Mouse (Mus musculus): ENCODE data around the gene Nfe2l3.

Nfe2l3 gene

DNA sequence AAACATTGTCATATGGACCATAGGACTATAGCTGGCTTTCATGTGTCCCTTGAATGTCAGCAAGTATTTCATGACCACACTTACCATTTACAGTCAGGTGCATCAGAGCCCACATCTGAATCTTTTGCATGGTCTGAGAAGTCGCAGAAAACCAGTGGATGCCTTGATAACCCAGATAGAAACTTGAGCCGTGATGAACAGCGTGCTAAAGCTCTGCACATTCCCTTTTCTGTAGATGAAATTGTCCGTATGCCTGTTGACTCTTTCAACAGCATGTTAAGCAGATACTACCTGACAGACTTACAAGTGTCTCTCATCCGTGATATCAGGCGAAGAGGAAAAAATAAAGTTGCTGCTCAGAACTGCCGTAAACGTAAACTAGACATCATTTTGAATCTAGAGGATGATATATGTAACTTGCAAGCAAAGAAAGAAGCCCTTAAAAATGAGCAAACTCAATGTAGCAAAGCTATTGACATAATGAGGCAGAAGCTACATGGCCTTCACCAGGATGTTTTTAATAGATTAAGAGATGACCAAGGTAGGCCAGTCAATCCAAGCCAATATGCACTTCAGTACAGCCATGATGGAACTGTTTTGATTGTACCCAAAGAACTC, 25.4 kb downstream of the Nfe2l3 start:
- no peak for TF ChIP-seq CTCF (conservative IDR thresholded peaks at IDR 0.05; ENCODE audit: low read length)
- TF ChIP-seq POU5F1 (IDR thresholded peaks at IDR 0.05; ENCODE audit: borderline replicate concordance, low read length): no peak
- TF ChIP-seq NANOG (IDR thresholded peaks at IDR 0.05; ENCODE audit: borderline replicate concordance, low read length): no peak
- no peaks in the 10 kb centered on the region for H3K9me3 ChIP-seq (ENCODE audit: low read length)
- peaks cover 48% of the 10 kb centered on the region for H3K36me3 ChIP-seq (ENCODE audit: insufficient read depth, low read length)
- peaks cover 18% of the 10 kb centered on the region for H3K4me1 ChIP-seq (replicated peaks; ENCODE audit: low read depth, low read length)
- no peak overlapping the region for H3K4me3 ChIP-seq (replicated peaks; ENCODE audit: low read length)
- H3K27me3 ChIP-seq (ENCODE audit: insufficient read depth, low read length): no peaks in the 10 kb centered on the region

DNA sequence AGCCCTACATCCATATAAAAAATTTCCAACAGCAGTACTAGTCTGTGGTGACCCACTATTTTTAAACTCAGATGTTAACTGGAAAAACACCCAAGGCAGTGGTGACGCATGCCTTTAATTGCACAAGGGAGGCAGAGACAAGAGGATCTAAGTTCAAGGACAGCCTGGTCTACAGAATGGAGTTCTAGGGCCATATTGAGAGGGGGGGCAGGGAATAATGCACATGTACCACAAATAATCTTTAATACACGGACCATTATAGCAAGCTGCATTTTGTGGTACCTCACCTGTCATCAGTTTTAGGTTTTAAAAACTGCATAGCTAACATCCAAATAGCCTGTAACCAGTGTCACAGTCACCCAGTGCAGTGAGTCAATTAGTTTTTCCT, 26.4 kb downstream of the Nfe2l3 start:
- Histone ChIP-seq H3K27me3 (ENCODE audit: insufficient read depth, low read length) (no peaks in the 10 kb centered on the region), H3K36me3 (ENCODE audit: insufficient read depth, low read length) (peaks cover 59% of the 10 kb centered on the region), H3K9me3 (ENCODE audit: low read length) (no peaks in the 10 kb centered on the region), H3K4me1 (replicated peaks; ENCODE audit: low read depth, low read length) (peaks cover 22% of the 10 kb centered on the region), H3K4me3 (replicated peaks; ENCODE audit: low read length) (no peak overlapping the region)
- no peak for TF ChIP-seq POU5F1 (IDR thresholded peaks at IDR 0.05; ENCODE audit: borderline replicate concordance, low read length)
- no peak for TF ChIP-seq NANOG (IDR thresholded peaks at IDR 0.05; ENCODE audit: borderline replicate concordance, low read length)
- TF ChIP-seq CTCF (conservative IDR thresholded peaks at IDR 0.05; ENCODE audit: low read length): no peak

- Histone ChIP-seq H3K27me3 (ENCODE audit: insufficient read depth, low read length) (no peaks in the 10 kb centered on the region), H3K36me3 (ENCODE audit: insufficient read depth, low read length) (peaks cover 64% of the 10 kb centered on the region), H3K9me3 (ENCODE audit: low read length) (no peaks in the 10 kb centered on the region), H3K4me3 (replicated peaks; ENCODE audit: low read length) (no peak overlapping the region), H3K4me1 (replicated peaks; ENCODE audit: low read depth, low read length) (peaks cover 24% of the 10 kb centered on the region)
- TF ChIP-seq CTCF (conservative IDR thresholded peaks at IDR 0.05; ENCODE audit: low read length): no peak
- no peak for TF ChIP-seq NANOG (IDR thresholded peaks at IDR 0.05; ENCODE audit: borderline replicate concordance, low read length)
- TF ChIP-seq POU5F1 (IDR thresholded peaks at IDR 0.05; ENCODE audit: borderline replicate concordance, low read length): no peak
These were observed 27.0 kb downstream of the Nfe2l3 start for GRCm38 (mm10) chr6:51459313-51460020.

DNA sequence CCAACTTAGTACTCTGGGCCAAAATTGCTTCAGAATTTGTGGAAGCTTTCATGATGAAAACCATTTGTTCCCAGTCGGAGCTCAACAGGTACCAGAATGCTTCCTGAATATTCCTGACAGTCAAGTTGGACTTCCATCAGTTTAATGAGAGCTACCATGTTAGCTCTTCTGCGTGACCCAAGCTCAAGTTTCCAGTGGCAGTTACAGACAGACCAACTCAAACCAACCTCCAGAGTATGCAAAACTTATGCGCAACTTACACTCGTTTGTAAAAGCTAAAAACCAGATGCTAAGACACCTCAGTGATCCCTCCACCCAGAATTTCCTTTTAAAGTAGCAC, 27.5 kb downstream of the Nfe2l3 start:
- Histone ChIP-seq H3K36me3 (ENCODE audit: insufficient read depth, low read length) (peaks cover 70% of the 10 kb centered on the region), H3K4me3 (replicated peaks; ENCODE audit: low read length) (no peak overlapping the region), H3K27me3 (ENCODE audit: insufficient read depth, low read length) (no peaks in the 10 kb centered on the region), H3K9me3 (ENCODE audit: low read length) (no peaks in the 10 kb centered on the region), H3K4me1 (replicated peaks; ENCODE audit: low read depth, low read length) (peaks cover 29% of the 10 kb centered on the region)
- TF ChIP-seq POU5F1 (IDR thresholded peaks at IDR 0.05; ENCODE audit: borderline replicate concordance, low read length): no peak
- no peak for TF ChIP-seq CTCF (conservative IDR thresholded peaks at IDR 0.05; ENCODE audit: low read length)
- TF ChIP-seq NANOG (IDR thresholded peaks at IDR 0.05; ENCODE audit: borderline replicate concordance, low read length): no peak

DNA sequence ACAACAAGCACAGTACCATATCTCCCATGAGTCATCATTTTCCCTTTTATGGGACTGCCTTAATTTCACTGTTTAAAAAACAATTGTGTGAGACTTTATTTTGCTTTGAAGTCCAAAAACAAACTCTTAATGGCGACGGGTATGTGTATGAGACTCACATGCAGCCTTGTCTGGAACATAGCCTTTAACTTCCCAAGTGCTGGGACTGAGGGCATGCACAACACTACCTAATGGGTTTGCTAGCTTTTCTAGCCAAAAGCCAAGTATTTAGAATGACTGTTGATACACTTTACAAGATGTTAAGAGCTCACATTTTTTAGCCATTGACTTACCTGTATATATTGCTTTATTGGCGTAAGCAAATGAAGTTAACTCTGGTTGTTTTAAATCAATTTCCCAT, 27.9 kb downstream of the Nfe2l3 start:
- no peak for TF ChIP-seq CTCF (conservative IDR thresholded peaks at IDR 0.05; ENCODE audit: low read length)
- TF ChIP-seq NANOG (IDR thresholded peaks at IDR 0.05; ENCODE audit: borderline replicate concordance, low read length): no peak
- TF ChIP-seq POU5F1 (IDR thresholded peaks at IDR 0.05; ENCODE audit: borderline replicate concordance, low read length): no peak
- Histone ChIP-seq H3K36me3 (ENCODE audit: insufficient read depth, low read length) (peaks cover 73% of the 10 kb centered on the region), H3K27me3 (ENCODE audit: insufficient read depth, low read length) (no peaks in the 10 kb centered on the region), H3K4me3 (replicated peaks; ENCODE audit: low read length) (no peak overlapping the region), H3K4me1 (replicated peaks; ENCODE audit: low read depth, low read length) (peaks cover 33% of the 10 kb centered on the region), H3K9me3 (ENCODE audit: low read length) (no peaks in the 10 kb centered on the region)

DNA sequence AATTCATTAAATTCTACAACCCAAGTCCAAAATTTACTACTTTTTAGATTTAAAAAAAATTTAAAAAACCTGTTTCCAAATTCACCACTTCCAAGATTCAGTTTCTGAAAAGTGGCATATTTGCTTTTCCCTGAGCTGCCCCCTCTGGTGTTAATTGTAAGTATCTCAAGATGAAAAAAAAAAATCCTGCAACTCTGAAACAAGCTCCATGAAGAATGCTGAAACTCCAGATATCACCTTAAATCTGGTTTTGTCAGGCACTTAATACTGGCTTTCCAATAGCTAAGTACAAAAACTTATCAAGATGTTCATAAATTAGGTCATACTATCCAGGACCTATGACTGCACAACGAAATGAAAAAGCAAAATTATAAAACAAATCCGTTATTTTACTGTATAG, 35.2 kb downstream of the Nfe2l3 start:
- Histone ChIP-seq H3K4me1 (replicated peaks; ENCODE audit: low read depth, low read length) (peaks cover 47% of the 10 kb centered on the region), H3K27me3 (ENCODE audit: insufficient read depth, low read length) (no peaks in the 10 kb centered on the region), H3K36me3 (ENCODE audit: insufficient read depth, low read length) (peaks cover 70% of the 10 kb centered on the region), H3K4me3 (replicated peaks; ENCODE audit: low read length) (peak overlapping the region; percentile 96), H3K9me3 (ENCODE audit: low read length) (no peaks in the 10 kb centered on the region)
- TF ChIP-seq POU5F1 (IDR thresholded peaks at IDR 0.05; ENCODE audit: borderline replicate concordance, low read length) (no peak), NANOG (IDR thresholded peaks at IDR 0.05; ENCODE audit: borderline replicate concordance, low read length) (no peak), CTCF (conservative IDR thresholded peaks at IDR 0.05; ENCODE audit: low read length) (0 out of 2 replicates have a peak, but pooled peaks have one; percentile 13)

- Histone ChIP-seq H3K36me3 (ENCODE audit: insufficient read depth, low read length) (peaks cover 70% of the 10 kb centered on the region), H3K27me3 (ENCODE audit: insufficient read depth, low read length) (no peaks in the 10 kb centered on the region), H3K4me3 (replicated peaks; ENCODE audit: low read length) (peak overlapping the region; percentile 96), H3K4me1 (replicated peaks; ENCODE audit: low read depth, low read length) (peaks cover 48% of the 10 kb centered on the region), H3K9me3 (ENCODE audit: low read length) (no peaks in the 10 kb centered on the region)
- no peak for TF ChIP-seq POU5F1 (IDR thresholded peaks at IDR 0.05; ENCODE audit: borderline replicate concordance, low read length)
These were observed 36.6 kb downstream of the Nfe2l3 start for GRCm38 (mm10) chr6:51468891-51469561.

DNA sequence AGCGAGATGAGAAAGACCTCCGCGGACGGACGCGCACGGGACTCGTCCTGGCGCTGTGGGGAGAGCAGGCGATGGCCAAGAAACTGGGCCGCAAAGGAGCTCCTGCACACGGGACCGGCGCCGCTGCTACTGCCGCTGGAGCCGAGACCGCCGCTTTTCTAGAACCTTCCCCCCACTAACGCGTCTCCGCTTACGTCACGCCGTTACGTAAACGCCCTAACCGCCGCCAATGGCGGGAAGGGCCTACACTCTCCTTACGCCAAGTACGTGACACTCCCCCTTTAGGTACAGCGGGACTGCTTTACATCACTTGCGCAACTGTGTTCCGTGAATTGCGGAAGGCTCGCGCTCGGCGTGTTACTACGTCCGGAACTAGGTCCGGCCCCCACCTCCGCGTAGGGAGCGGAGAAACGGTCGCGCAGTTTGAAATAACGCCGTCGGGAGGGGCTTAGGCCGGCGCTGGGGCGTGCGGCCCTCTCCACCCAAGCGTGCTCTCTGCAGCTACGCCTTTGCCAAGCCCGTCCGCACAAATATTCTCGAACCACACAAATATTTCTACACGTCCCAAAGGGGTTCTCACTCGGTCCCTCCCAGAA, 37.3 kb downstream of the Nfe2l3 start, which contains the start of gene Hnrnpa2b1:
Gene Hnrnpa2b1, minus strand, starts transcription at position 180 of the 596 bp plus-strand sequence.
- peak within 1 kb of the TSS; percentile 96 for H3K4me3 ChIP-seq (replicated peaks; ENCODE audit: low read length)
- TF ChIP-seq POU5F1 (IDR thresholded peaks at IDR 0.05; ENCODE audit: borderline replicate concordance, low read length) (no peak), NANOG (IDR thresholded peaks at IDR 0.05; ENCODE audit: borderline replicate concordance, low read length) (no peak), CTCF (conservative IDR thresholded peaks at IDR 0.05; ENCODE audit: low read length) (no peak)
- H3K36me3 ChIP-seq (ENCODE audit: insufficient read depth, low read length): peaks cover 70% of the 10 kb centered on the region
- no peaks in the 10 kb centered on the region for H3K9me3 ChIP-seq (ENCODE audit: low read length)
- peaks cover 48% of the 10 kb centered on the region for H3K4me1 ChIP-seq (replicated peaks; ENCODE audit: low read depth, low read length)
- H3K27me3 ChIP-seq (ENCODE audit: insufficient read depth, low read length): no peaks in the 10 kb centered on the region

All from E14TG2a.4 (cell line).